Mouse (Mus musculus) bone marrow macrophage, adult 2 months (primary cell): ENCODE measurements around the gene Mprip.
"Not testable (repeated sequence)": the region's sequence is repeated elsewhere in the genome, so short reads cannot be mapped to it uniquely, and the experiment has no call there.

ENCODE experiments used
- CTCF ChIP-seq: IDR thresholded peaks from 2 replicates; pipeline ENCODE4 v1.5.1; 2012; ENCODE audit warnings: low read depth, mild to moderate bottlenecking, low read length, moderate library complexity
- POLR2A ChIP-seq: IDR thresholded peaks from 2 replicates; pipeline ENCODE4 v1.6.1; 2012; ENCODE audit warnings: mild to moderate bottlenecking, low read depth, low read length, borderline replicate concordance

GRCm38 (mm10) chr11:59735938-59736337, 74.8 kb downstream of the Mprip start:
- TF ChIP-seq CTCF, POLR2A: not testable (repeated sequence)
